Mouse (Mus musculus): Measurements from ENCODE around the gene Lpin2.

DNA sequence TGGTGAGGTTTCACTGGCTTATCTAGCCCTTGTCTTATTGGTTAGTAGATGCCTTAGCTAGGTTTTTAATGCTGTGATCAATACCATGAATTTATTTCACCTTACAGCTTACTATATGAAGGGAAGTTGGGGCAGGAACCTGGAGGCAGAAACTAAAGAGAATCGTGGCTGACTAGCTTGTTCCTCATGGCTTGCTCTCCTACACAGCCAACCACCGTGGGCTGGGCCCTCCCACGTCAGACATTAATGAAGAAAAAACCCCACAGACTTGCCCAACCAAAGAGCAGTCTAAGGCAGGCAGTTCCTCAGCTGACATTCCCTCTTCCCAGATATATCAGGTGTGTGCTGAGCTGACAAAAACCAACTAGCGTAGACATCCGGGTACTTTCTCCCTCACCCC, 41.3 kb downstream of the Lpin2 start:
- no peak for TF ChIP-seq E2F4 (IDR thresholded peaks at IDR 0.05; ENCODE audit: borderline replicate concordance, low read depth, low read length)
- TF ChIP-seq ETS1 (IDR thresholded peaks at IDR 0.05; ENCODE audit: low read depth, low read length), result no peak
- TF ChIP-seq SIN3A (IDR thresholded peaks at IDR 0.05; ENCODE audit: low read length), result no peak
- TF ChIP-seq CTCF (IDR thresholded peaks at IDR 0.05 in 2 of 3, conservative IDR thresholded peaks at IDR 0.05 in 1 of 3; ENCODE audit: control insufficient read depth in 1 of 3, insufficient read depth in 1 of 3, low read depth in 2 of 3, low read length in 3 of 3, poor library complexity in 1 of 3, severe bottlenecking in 1 of 3), result no peak
- no peak for TF ChIP-seq SMC3 (IDR thresholded peaks at IDR 0.05; ENCODE audit: low read depth, low read length)
- TF ChIP-seq TCF12 (IDR thresholded peaks at IDR 0.05; ENCODE audit: low read depth, low read length), result no peak
- no peak for TF ChIP-seq MAZ (IDR thresholded peaks at IDR 0.05; ENCODE audit: low read depth, low read length)
- no peak for TF ChIP-seq MXI1 (IDR thresholded peaks at IDR 0.05; ENCODE audit: low read depth, low read length)
